Mouse (Mus musculus) adrenal gland, postnatal 4 days (tissue): ENCODE measurements around the gene Litaf. TPM values are rescaled to one million over a fixed set of nuclear protein-coding genes. Genes with fewer than 3 reads are reported as not detected.

Source experiments
- DNase-seq, 2 experiments: peaks; one replicate each; pipeline ENCODE4 v3.0.0; 2021 to 2022; ENCODE audit warnings: low spot score in 2 of 2, mixed read lengths in 2 of 2
- total RNA-seq, 2 experiments: library from RNA; stranded (reverse); gene quantifications; 2 replicates each; pipeline ENCODE4 v1.2.3; 2021

The Litaf gene
- total RNA-seq, 2 experiments from 2014 or later: 62.0 to 67.0 TPM

GRCm38 (mm10) chr16:11068666-11069065 is 2.7 kb upstream of the Litaf start:
- no peak for DNase-seq

- DNase-seq: no peak
Measured at GRCm38 (mm10) chr16:11066833-11067191, 855 bp upstream of the Litaf start.

- DNase-seq: no peak
Measured at GRCm38 (mm10) chr16:11065431-11065830, 526 bp downstream of the Litaf start.

- no peak for DNase-seq
Measured at GRCm38 (mm10) chr16:11064742-11065141, 1.2 kb downstream of the Litaf start.

- DNase-seq: no peak
Measured at GRCm38 (mm10) chr16:11064341-11064740, 1.6 kb downstream of the Litaf start.

GRCm38 (mm10) chr16:11062794-11063721 is 2.9 kb downstream of the Litaf start:
- DNase-seq: peak; percentile 21 to 53

- no peak for DNase-seq
Measured at GRCm38 (mm10) chr16:11060645-11061044, 5.3 kb downstream of the Litaf start, which contains the start of gene Snn. Gene Snn, plus strand, starts transcription at chr16:11060945.

- no peak for DNase-seq
Measured at GRCm38 (mm10) chr16:11055916-11056315, 10.0 kb downstream of the Litaf start.

GRCm38 (mm10) chr16:11054871-11055270 is 11.1 kb downstream of the Litaf start:
- DNase-seq: no peak

- no peak for DNase-seq
Measured at GRCm38 (mm10) chr16:11054409-11054808, 11.5 kb downstream of the Litaf start.

GRCm38 (mm10) chr16:11051134-11051533 is 14.8 kb downstream of the Litaf start:
- no peak for DNase-seq

GRCm38 (mm10) chr16:11050226-11050625 is 15.7 kb downstream of the Litaf start:
- no peak for DNase-seq

GRCm38 (mm10) chr16:11047130-11047529 is 18.8 kb downstream of the Litaf start:
- no peak for DNase-seq

- DNase-seq: no peak
Measured at GRCm38 (mm10) chr16:11046437-11046836, 19.5 kb downstream of the Litaf start.

- no peak for DNase-seq
Measured at GRCm38 (mm10) chr16:11043239-11043638, 22.7 kb downstream of the Litaf start.

GRCm38 (mm10) chr16:11040603-11041002 is 25.4 kb downstream of the Litaf start:
- no peak for DNase-seq

- DNase-seq: peak in 1 of 2 experiments; percentile 44
Measured at GRCm38 (mm10) chr16:11035790-11036431, 30.0 kb downstream of the Litaf start.

GRCm38 (mm10) chr16:11035273-11035672 is 30.7 kb downstream of the Litaf start:
- no peak for DNase-seq

- peak; percentile 64 to 77 for DNase-seq
Measured at GRCm38 (mm10) chr16:11034193-11034803, 31.7 kb downstream of the Litaf start.

- DNase-seq: no peak
Measured at GRCm38 (mm10) chr16:11031320-11031719, 34.6 kb downstream of the Litaf start.

- no peak for DNase-seq
Measured at GRCm38 (mm10) chr16:11030844-11031243, 35.1 kb downstream of the Litaf start.

GRCm38 (mm10) chr16:11028206-11028605 is 37.8 kb downstream of the Litaf start:
- no peak for DNase-seq
